Mouse (Mus musculus) adrenal gland, postnatal 4 days (tissue): ENCODE results near the gene Ssh2. TPM values are rescaled to one million over a fixed set of nuclear protein-coding genes. Genes with fewer than 3 reads are reported as not detected.

Experiments
- DNase-seq, 2 experiments: peaks; one replicate each; pipeline ENCODE4 v3.0.0; 2021 to 2022; ENCODE audit warnings: low spot score in 2 of 2, mixed read lengths in 2 of 2
- total RNA-seq, 2 experiments: library from RNA; stranded (reverse); gene quantifications; 2 replicates each; pipeline ENCODE4 v1.2.3; 2021

Ssh2 gene
- total RNA-seq, 2 experiments from 2014 or later: 21.8 to 22.1 TPM

GRCm38 (mm10) chr11:77455770-77456510, 239.9 kb downstream of the Ssh2 start:
- no peak for DNase-seq

- DNase-seq: no peak
These were observed 240.8 kb downstream of the Ssh2 start for GRCm38 (mm10) chr11:77456866-77457265.

- DNase-seq: no peak
These were observed 245.8 kb downstream of the Ssh2 start for GRCm38 (mm10) chr11:77461856-77462255.

- DNase-seq: peak in 1 of 2 experiments; percentile 48
These were observed 246.4 kb downstream of the Ssh2 start, which contains the start of gene Coro6 for GRCm38 (mm10) chr11:77462283-77463100. TSS of gene Coro6 (plus strand) at chr11:77462411.

GRCm38 (mm10) chr11:77463101-77463445, 247.0 kb downstream of the Ssh2 start:
- no peak for DNase-seq

- DNase-seq: no peak
These were observed 247.7 kb downstream of the Ssh2 start for GRCm38 (mm10) chr11:77463786-77464185.

- DNase-seq: peak in 1 of 2 experiments; percentile 43
These were observed 248.6 kb downstream of the Ssh2 start for GRCm38 (mm10) chr11:77464684-77465083.

GRCm38 (mm10) chr11:77465111-77465510, 249.0 kb downstream of the Ssh2 start:
- no peak for DNase-seq

- no peak for DNase-seq
These were observed 250.5 kb downstream of the Ssh2 start for GRCm38 (mm10) chr11:77466544-77466943.

- DNase-seq: peak in 1 of 2 experiments; percentile 49
These were observed 251.1 kb downstream of the Ssh2 start for GRCm38 (mm10) chr11:77467157-77467556.

GRCm38 (mm10) chr11:77467784-77468183, 251.7 kb downstream of the Ssh2 start:
- peak in 1 of 2 experiments; percentile 72 for DNase-seq

- no peak for DNase-seq
These were observed 252.3 kb downstream of the Ssh2 start for GRCm38 (mm10) chr11:77468397-77468796.

- no peak for DNase-seq
These were observed 255.3 kb downstream of the Ssh2 start for GRCm38 (mm10) chr11:77471407-77471806.

GRCm38 (mm10) chr11:77472775-77473174, 256.7 kb downstream of the Ssh2 start:
- DNase-seq: no peak

GRCm38 (mm10) chr11:77476216-77476615, 260.1 kb downstream of the Ssh2 start:
- no peak for DNase-seq

- no peak for DNase-seq
These were observed 260.8 kb downstream of the Ssh2 start for GRCm38 (mm10) chr11:77476895-77477294.

GRCm38 (mm10) chr11:77483043-77483442, 267.0 kb downstream of the Ssh2 start:
- DNase-seq: no peak

GRCm38 (mm10) chr11:77483510-77484255, 267.6 kb downstream of the Ssh2 start:
- no peak for DNase-seq

- DNase-seq: no peak
These were observed 269.1 kb downstream of the Ssh2 start for GRCm38 (mm10) chr11:77485229-77485628.

- DNase-seq: no peak
These were observed 270.7 kb downstream of the Ssh2 start for GRCm38 (mm10) chr11:77486798-77487197.

- DNase-seq: no peak
These were observed 272.9 kb downstream of the Ssh2 start for GRCm38 (mm10) chr11:77488771-77489581.
